Comparison of ENCODE assay signal across 11 mouse cellular contexts in the genomic region with DNA sequence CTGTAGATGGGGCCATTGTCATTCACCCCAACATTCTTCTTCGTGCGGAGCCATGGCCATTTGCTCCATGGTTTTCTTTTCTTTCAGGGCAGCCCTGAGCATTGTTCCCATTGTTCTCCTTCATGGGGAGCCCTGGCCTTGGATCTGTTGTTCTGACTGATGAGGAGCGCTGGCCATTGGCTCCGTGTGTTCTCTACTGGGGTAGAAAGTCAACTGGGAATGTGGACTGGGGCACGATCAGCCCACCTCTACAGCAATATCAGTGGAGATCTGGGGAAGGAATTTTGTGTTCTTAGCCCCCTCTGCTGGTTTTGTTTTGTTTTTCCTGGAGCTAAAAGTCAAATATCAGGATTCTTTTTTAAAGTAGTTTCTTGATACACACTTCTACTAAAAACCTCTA. TPM values are rescaled to one million over a fixed set of nuclear protein-coding genes. Genes with fewer than 3 reads are reported as not detected.
DNase-seq lines count a peak whose midpoint lies in the region; ATAC-seq and TF ChIP-seq lines count a peak whose summit lies in the region.
"Had no signal": no experiment of that assay in that cellular context is flagged by ENCODE, and none has a peak within 500 bp of the region (broad histone marks: within the 10 kb centered on the region; RNA-seq: fewer than 3 reads in every experiment).

No protein-coding gene starts in this region.

- no peaks in the 10 kb centered on the region for H3K4me1 ChIP-seq in kidney, embryonic 16.5 days (ENCODE audit: insufficient read depth, low read length)
- H3K4me1 ChIP-seq in stomach, postnatal 0 days (replicated peaks; ENCODE audit: control insufficient read depth, insufficient read depth), result no peaks in the 10 kb centered on the region
- H3K4me1 ChIP-seq: neural tube, embryonic 13.5 days had no signal

- peaks cover 4% of the 10 kb centered on the region; the same call in 1 of the 2 replicates for H3K9me3 ChIP-seq in kidney, embryonic 16.5 days (ENCODE audit: low read length)
- no peaks in the 10 kb centered on the region for H3K9me3 ChIP-seq in stomach, postnatal 0 days (ENCODE audit: control insufficient read depth, low read length)

- H3K9ac ChIP-seq in kidney, embryonic 16.5 days (replicated peaks; ENCODE audit: low read length), result no peak overlapping the region
- H3K9ac ChIP-seq in stomach, postnatal 0 days (ENCODE audit: low read length), result no peak overlapping the region
- H3K9ac ChIP-seq: liver, embryonic 14.5 days; neural tube, embryonic 13.5 days had no signal

- ATAC-seq in kidney, embryonic 16.5 days (ENCODE audit: low FRiP score, low TSS enrichment), result no peak
- no peak for ATAC-seq in stomach, postnatal 0 days (ENCODE audit: low FRiP score, low TSS enrichment)

- no peak overlapping the region for H3K4me2 ChIP-seq in kidney, embryonic 16.5 days (replicated peaks; ENCODE audit: low read depth, low read length)
- H3K4me2 ChIP-seq in stomach, postnatal 0 days (replicated peaks; ENCODE audit: low read depth), result no peak overlapping the region
- H3K4me2 ChIP-seq: neural tube, embryonic 13.5 days had no signal

- H3K36me3 ChIP-seq in kidney, embryonic 16.5 days (ENCODE audit: insufficient read depth, low read length), result peaks cover 13% of the 10 kb centered on the region; the same call in 1 of the 2 replicates
- no peaks in the 10 kb centered on the region for H3K36me3 ChIP-seq in stomach, postnatal 0 days (ENCODE audit: control insufficient read depth, insufficient read depth, low read length)

- no peaks in the 10 kb centered on the region for H3K27me3 ChIP-seq in kidney, embryonic 16.5 days (ENCODE audit: insufficient read depth, low read length)
- H3K27me3 ChIP-seq in stomach, postnatal 0 days (ENCODE audit: control insufficient read depth, insufficient read depth, low read length), result no peaks in the 10 kb centered on the region
- H3K27me3 ChIP-seq: neural tube, embryonic 13.5 days had no signal

- DNase-seq in kidney, adult 9 months, result peak; percentile 29
- DNase-seq in thymus, postnatal 14 days, result peak; percentile 16
- DNase-seq in thymus, postnatal 4 days, result no peak
- peak; percentile 42 for DNase-seq in brain, embryonic 14.5 days (ENCODE audit: low read depth)
- no peak for DNase-seq in stomach, postnatal 0 days (ENCODE audit: low spot score)
- no peak for DNase-seq in T-cell, adult 2 months (ENCODE audit: low spot score)
- DNase-seq in B cell, adult 2 months, result no peak

- H3K27ac ChIP-seq in kidney, embryonic 16.5 days (ENCODE audit: low read length), result no peak overlapping the region
- H3K27ac ChIP-seq in stomach, postnatal 0 days (replicated peaks), result no peak overlapping the region
- H3K27ac ChIP-seq: liver, embryonic 14.5 days; neural tube, embryonic 13.5 days had no signal

- no peak overlapping the region for H3K4me3 ChIP-seq in kidney, embryonic 16.5 days (ENCODE audit: low read length)
- H3K4me3 ChIP-seq in stomach, postnatal 0 days (ENCODE audit: low read depth, low read length), result no peak overlapping the region
- H3K4me3 ChIP-seq: neural tube, embryonic 13.5 days had no signal

- TF ChIP-seq EP300 in stomach, postnatal 0 days (optimal IDR thresholded peaks at IDR 0.05), result no peak

- peak; percentile 22; the same call in 1 of the 2 replicates for TF ChIP-seq CTCF in brain, embryonic 14.5 days (IDR thresholded peaks at IDR 0.05; ENCODE audit: borderline replicate concordance, extremely low read depth, insufficient read depth, insufficient read length)
- peak; percentile 65 for TF ChIP-seq CTCF in stomach, postnatal 0 days (IDR thresholded peaks at IDR 0.05; ENCODE audit: low read depth)

- WGBS in kidney, embryonic 16.5 days, result 76% methylated on average over 5 of the region's 5 CpGs
- 77% methylated on average over 5 of the region's 5 CpGs for WGBS in stomach, postnatal 0 days

- no peak for TF ChIP-seq POLR2A in brain, embryonic 14.5 days (IDR thresholded peaks at IDR 0.05; ENCODE audit: borderline replicate concordance, extremely low read depth, insufficient read depth, insufficient read length, poor library complexity, severe bottlenecking)

RNA-seq across cellular contexts. Expression of gene Defb48, which starts 46.6 kb away (rescaled TPM):
- not detected in 2 replicates for polyA plus RNA-seq in kidney, embryonic 16.5 days (2015; fragmentation: Nextera tagmentation; extraction: Ambion mirVana)
- polyA plus RNA-seq in brain, embryonic 14.5 days (2012; rRNA removed), result not detected in 2 replicates
- not detected in 2 replicates for polyA plus RNA-seq in stomach, postnatal 0 days (2015; fragmentation: Nextera tagmentation; extraction: Ambion mirVana)
- polyA plus RNA-seq: forebrain, embryonic 11.5 days; liver, embryonic 14.5 days; neural tube, embryonic 13.5 days had no signal

Comparison
In these comparisons a context has a peak if more than half of its experiments do, and no peak if none do; other contexts are left out.
1. DNase-seq: peak in kidney, adult 9 months (single experiment), thymus, postnatal 14 days (single experiment) and brain, embryonic 14.5 days (single experiment); none in thymus, postnatal 4 days (single experiment), stomach, postnatal 0 days (single experiment), T-cell, adult 2 months (single experiment) and B cell, adult 2 months (0 of 2).